Mouse (Mus musculus): ENCODE measurements around the gene Cib4.

- TF ChIP-seq POLR2A (IDR thresholded peaks at IDR 0.05; ENCODE audit: extremely low read depth, insufficient read depth, low read length) (no peak), CTCF (IDR thresholded peaks at IDR 0.05; ENCODE audit: extremely low read depth, insufficient read depth, low read length) (no peak)
These were observed 22.8 kb upstream of the Cib4 start for GRCm38 (mm10) chr5:30568479-30568878.
